Mouse (Mus musculus) MEL (cell line): ENCODE results near the gene Nrip1. TPM values are rescaled to one million over a fixed set of nuclear protein-coding genes. Genes with fewer than 3 reads are reported as not detected.

ENCODE experiments used
- DNase-seq: peaks from one replicate; pipeline ENCODE4 v3.0.0; 2011; ENCODE audit warnings: low read depth, low spot score
- H3K27ac ChIP-seq: 2 replicates; pipeline ENCODE4 v1.5.1; 2012; ENCODE audit warnings: low read depth, mild to moderate bottlenecking, control low read depth, low read length, moderate library complexity; ENCODE audit not compliant: control insufficient read depth
- H3K27me3 ChIP-seq, 2 experiments: fragments of 150-350 bp in 1 of 2; sonication (generic) in 1 of 2; 2 replicates each; pipeline ENCODE4 v1.6.1; 2012; ENCODE audit warnings: low read length in 2 of 2, mild to moderate bottlenecking in 2 of 2, improper control_type of control experiment in 1 of 2, moderate library complexity in 1 of 2; ENCODE audit not compliant: insufficient read depth in 2 of 2, control insufficient read depth in 1 of 2
- H3K36me3 ChIP-seq, 2 experiments: 2 replicates each; pipeline ENCODE4 v1.6.1; 2012 to 2014; ENCODE audit warnings: low read length in 2 of 2, improper control_type of control experiment in 1 of 2, inconsistent platforms in 1 of 2, mild to moderate bottlenecking in 1 of 2; ENCODE audit not compliant: insufficient read depth in 2 of 2, control insufficient read depth in 1 of 2
- H3K4me1 ChIP-seq, 2 experiments: fragments of 150-350 bp in 1 of 2; sonication (generic) in 1 of 2; 2 replicates each; pipeline ENCODE4 v1.6.1; 2012; ENCODE audit warnings: low read length in 2 of 2, improper control_type of control experiment in 1 of 2, mild to moderate bottlenecking in 1 of 2; ENCODE audit not compliant: insufficient read depth in 2 of 2, control insufficient read depth in 1 of 2
- H3K4me3 ChIP-seq, 2 experiments: fragments of 150-350 bp in 1 of 2; sonication (generic) in 1 of 2; 2 replicates each; pipeline ENCODE4 v1.5.1; 2012; ENCODE audit warnings: low read depth in 2 of 2, low read length in 2 of 2, mild to moderate bottlenecking in 2 of 2, moderate library complexity in 2 of 2, control low read depth in 1 of 2, improper control_type of control experiment in 1 of 2; ENCODE audit not compliant: control insufficient read depth in 1 of 2, insufficient read depth in 1 of 2
- H3K79me2 ChIP-seq: 2 replicates; pipeline ENCODE4 v1.6.1; 2012; ENCODE audit warnings: mild to moderate bottlenecking, low read length, moderate library complexity; ENCODE audit not compliant: control insufficient read depth, poor library complexity, insufficient read depth
- H3K9ac ChIP-seq: 2 replicates; pipeline ENCODE4 v1.6.1; 2012; ENCODE audit warnings: low read depth, mild to moderate bottlenecking, control low read depth, low read length, moderate library complexity; ENCODE audit not compliant: control insufficient read depth, poor library complexity, severe bottlenecking
- H3K9me3 ChIP-seq: fragments of 150-350 bp; sonication (generic); replicated peaks from 2 replicates; pipeline ENCODE4 v1.6.1; 2012; ENCODE audit warnings: mild to moderate bottlenecking, low read length, improper control_type of control experiment, moderate library complexity; ENCODE audit not compliant: insufficient read depth
- BHLHE40 ChIP-seq: IDR thresholded peaks from 2 replicates; pipeline ENCODE4 v1.6.1; 2012; ENCODE audit warnings: low read depth, mild to moderate bottlenecking, inconsistent platforms, low read length, improper control_type of control experiment, borderline replicate concordance
- CHD1 ChIP-seq: IDR thresholded peaks from 2 replicates; pipeline ENCODE4 v1.6.1; 2012; ENCODE audit warnings: low read depth, mild to moderate bottlenecking, inconsistent platforms, low read length, improper control_type of control experiment
- E2F4 ChIP-seq: IDR thresholded peaks from 2 replicates; pipeline ENCODE4 v1.6.1; 2011; ENCODE audit warnings: low read depth, low read length, improper control_type of control experiment, borderline replicate concordance
- GATA1 ChIP-seq: IDR thresholded peaks from 2 replicates; pipeline ENCODE4 v1.6.1; 2011; ENCODE audit warnings: low read depth, low read length, improper control_type of control experiment
- HCFC1 ChIP-seq: IDR thresholded peaks from 2 replicates; pipeline ENCODE4 v1.6.1; 2012; ENCODE audit warnings: low read depth, mild to moderate bottlenecking, inconsistent platforms, low read length, improper control_type of control experiment, moderate library complexity
- JUND ChIP-seq: IDR thresholded peaks from 2 replicates; pipeline ENCODE4 v1.6.1; 2011; ENCODE audit warnings: low read depth, mild to moderate bottlenecking, improper control_type of control experiment, low read length
- MAX ChIP-seq: IDR thresholded peaks from 2 replicates; pipeline ENCODE4 v1.6.1; 2011; ENCODE audit warnings: low read length, improper control_type of control experiment
- MAZ ChIP-seq: IDR thresholded peaks from 2 replicates; pipeline ENCODE4 v1.6.1; 2012; ENCODE audit warnings: low read depth, mild to moderate bottlenecking, inconsistent platforms, low read length, improper control_type of control experiment
- MEF2A ChIP-seq: IDR thresholded peaks from 2 replicates; pipeline ENCODE4 v1.6.1; 2014; ENCODE audit warnings: low read depth, mild to moderate bottlenecking, inconsistent platforms, low read length, improper control_type of control experiment; ENCODE audit not compliant: poor library complexity, insufficient replicate concordance, severe bottlenecking; ENCODE audit errors: extremely low read depth
- MYC ChIP-seq: IDR thresholded peaks from 2 replicates; pipeline ENCODE4 v1.6.1; 2011; ENCODE audit warnings: low read depth, mild to moderate bottlenecking, low read length, improper control_type of control experiment, moderate library complexity
- NELFE ChIP-seq: IDR thresholded peaks from 2 replicates; pipeline ENCODE4 v1.6.1; 2011; ENCODE audit warnings: low read depth, low read length, improper control_type of control experiment
- NRF1 ChIP-seq: IDR thresholded peaks from 2 replicates; pipeline ENCODE4 v1.6.1; 2014; ENCODE audit warnings: low read depth, mild to moderate bottlenecking, inconsistent platforms, low read length, improper control_type of control experiment, moderate library complexity; ENCODE audit not compliant: poor library complexity, insufficient read depth, severe bottlenecking
- POLR2A ChIP-seq, 2 experiments: IDR thresholded peaks; 2 replicates each; pipeline ENCODE4 v1.6.1; 2011 to 2012; ENCODE audit warnings: low read length in 2 of 2, mild to moderate bottlenecking in 2 of 2, control low read depth in 1 of 2, improper control_type of control experiment in 1 of 2, low read depth in 1 of 2, moderate library complexity in 1 of 2; ENCODE audit not compliant: control insufficient read depth in 1 of 2, insufficient read depth in 1 of 2, poor library complexity in 1 of 2
- POLR2AphosphoS2 ChIP-seq: IDR thresholded peaks from 2 replicates; pipeline ENCODE4 v1.6.1; 2011; ENCODE audit warnings: low read length, improper control_type of control experiment
- POLR2AphosphoS5 ChIP-seq: IDR thresholded peaks from 2 replicates; pipeline ENCODE4 v1.6.1; 2012; ENCODE audit warnings: low read depth, borderline replicate concordance, mild to moderate bottlenecking, inconsistent platforms, low read length, moderate library complexity, mixed read lengths
- RAD21 ChIP-seq: IDR thresholded peaks from 2 replicates; pipeline ENCODE4 v1.6.1; 2011; ENCODE audit warnings: mild to moderate bottlenecking, low read depth, low read length, improper control_type of control experiment
- RCOR1 ChIP-seq: IDR thresholded peaks from 2 replicates; pipeline ENCODE4 v1.6.1; 2012; ENCODE audit warnings: low read depth, mild to moderate bottlenecking, inconsistent platforms, low read length, improper control_type of control experiment
- SMC3 ChIP-seq: IDR thresholded peaks from 2 replicates; pipeline ENCODE4 v1.6.1; 2011; ENCODE audit warnings: low read depth, low read length, improper control_type of control experiment
- TAL1 ChIP-seq: IDR thresholded peaks from 2 replicates; pipeline ENCODE4 v1.6.1; 2012; ENCODE audit warnings: mild to moderate bottlenecking, inconsistent platforms, low read length, moderate library complexity, mixed read lengths
- TBP ChIP-seq: IDR thresholded peaks from 2 replicates; pipeline ENCODE4 v1.8.0; 2011; ENCODE audit warnings: low read depth, low read length, improper control_type of control experiment
- TCF12 ChIP-seq: IDR thresholded peaks from 2 replicates; pipeline ENCODE4 v1.6.1; 2014; ENCODE audit warnings: low read depth, mild to moderate bottlenecking, inconsistent platforms, low read length, improper control_type of control experiment, moderate library complexity
- UBTF ChIP-seq: IDR thresholded peaks from 2 replicates; pipeline ENCODE4 v1.6.1; 2012; ENCODE audit warnings: low read depth, mild to moderate bottlenecking, inconsistent platforms, low read length, improper control_type of control experiment, moderate library complexity, borderline replicate concordance; ENCODE audit not compliant: insufficient read depth
- USF1 ChIP-seq: IDR thresholded peaks from 2 replicates; pipeline ENCODE4 v1.6.1; 2014; ENCODE audit warnings: low read depth, mild to moderate bottlenecking, inconsistent platforms, low read length, improper control_type of control experiment, moderate library complexity
- ZC3H11A ChIP-seq: IDR thresholded peaks from 2 replicates; pipeline ENCODE4 v1.6.1; 2012; ENCODE audit warnings: low read depth, mild to moderate bottlenecking, inconsistent platforms, low read length, improper control_type of control experiment
- ZKSCAN1 ChIP-seq: IDR thresholded peaks from 2 replicates; pipeline ENCODE4 v1.6.1; 2012; ENCODE audit warnings: low read depth, mild to moderate bottlenecking, inconsistent platforms, low read length, improper control_type of control experiment, moderate library complexity
- ZMIZ1 ChIP-seq: IDR thresholded peaks from 2 replicates; pipeline ENCODE4 v1.6.1; 2012; ENCODE audit warnings: low read depth, mild to moderate bottlenecking, inconsistent platforms, low read length, improper control_type of control experiment, moderate library complexity
- ZNF384 ChIP-seq: IDR thresholded peaks from 2 replicates; pipeline ENCODE4 v1.6.1; 2012; ENCODE audit warnings: low read depth, mild to moderate bottlenecking, inconsistent platforms, low read length, improper control_type of control experiment
- polyA plus RNA-seq, 2 experiments: library from polyadenylated mRNA; stranded (reverse) in 1 of 2; unstranded in 1 of 2; fragments of >175 nt in 1 of 2; fragments of >200 nt in 1 of 2; gene quantifications; 2 replicates each; pipeline versions ENCODE4 v1.2.1 to v1.2.4; 2012; ENCODE audit warnings: low replicate concordance in 2 of 2, low read depth in 1 of 2; ENCODE audit not compliant: insufficient read length in 2 of 2, insufficient read depth in 1 of 2, missing spikeins in 1 of 2
- total RNA-seq: library from RNA; depleted of rRNA; stranded (reverse); fragments of 300-350 nt; gene quantifications from 2 replicates; pipeline ENCODE4 v1.2.3, GENCODE M21; 2012

Gene Nrip1
- total and polyA plus RNA-seq, 3 experiments = 13.6 to 42.6 (median 21.1) TPM

DNA sequence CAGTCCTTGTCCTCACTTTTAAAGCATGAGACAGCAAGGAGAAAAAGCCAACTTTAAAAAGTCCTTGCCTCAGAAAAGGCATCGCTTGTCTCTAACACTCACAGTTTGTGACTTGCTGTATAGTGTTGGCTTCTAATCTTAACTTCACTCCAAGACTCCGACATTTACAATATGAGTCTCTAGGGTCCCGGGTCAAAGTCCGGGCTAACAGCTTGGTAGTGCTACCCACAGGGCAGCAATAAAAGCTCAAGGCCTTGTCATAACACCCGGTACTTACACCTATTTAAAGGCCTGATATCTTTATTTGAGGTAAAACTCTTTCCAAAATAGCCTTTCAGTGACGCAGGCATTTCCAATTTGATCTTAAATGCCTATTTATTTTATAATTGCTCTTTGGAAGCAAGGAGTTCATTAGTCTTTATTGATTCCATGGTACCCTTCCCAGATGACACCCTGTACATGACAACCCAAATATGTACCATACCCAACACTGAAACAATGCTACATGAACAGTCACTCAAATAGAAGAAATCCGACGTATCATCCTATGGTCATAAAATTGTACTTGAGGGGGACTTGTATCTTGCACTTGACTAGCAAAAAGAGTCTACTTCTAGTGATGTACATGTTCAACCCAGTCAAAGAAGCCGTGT, 41.9 kb upstream of the Nrip1 start:
- TF ChIP-seq POLR2AphosphoS5 (no peak), MAX (no peak), MYC (no peak), ZNF384 (no peak), TBP (no peak), MAZ (no peak), TCF12 (no peak), HCFC1 (no peak), NELFE (no peak), ZC3H11A (no peak), POLR2AphosphoS2 (no peak), RCOR1 (no peak)
- no peak for DNase-seq
- H3K27ac ChIP-seq = no peak overlapping the region
- H3K4me3 ChIP-seq = no peak overlapping the region
- no peaks in the 10 kb centered on the region for H3K27me3 ChIP-seq
- no peaks in the 10 kb centered on the region for H3K36me3 ChIP-seq
- no peaks in the 10 kb centered on the region for H3K4me1 ChIP-seq
- no peaks in the 10 kb centered on the region for H3K9me3 ChIP-seq
- H3K9ac ChIP-seq = no peak overlapping the region
- no peaks in the 10 kb centered on the region for H3K79me2 ChIP-seq

DNA sequence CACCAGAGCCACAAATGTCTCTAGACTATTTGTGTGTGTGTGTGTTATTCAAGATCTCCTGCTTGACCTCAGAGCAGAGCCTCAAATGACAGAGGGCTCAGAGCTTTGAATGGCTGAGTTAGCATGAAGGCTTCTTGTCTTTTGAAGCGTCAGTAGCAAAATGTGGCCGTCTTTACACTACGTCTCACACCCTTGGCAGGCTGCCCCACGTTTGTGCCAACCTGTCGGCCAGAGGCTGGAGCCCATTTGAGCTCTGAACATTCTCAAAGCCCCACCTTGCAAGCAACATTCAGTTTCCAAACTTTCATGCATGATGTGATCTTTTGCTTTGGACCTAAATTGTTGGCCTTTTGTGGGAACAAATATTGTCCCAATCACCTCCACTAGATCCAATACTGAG, 40.9 kb upstream of the Nrip1 start:
- Histone ChIP-seq H3K27ac (no peak overlapping the region), H3K9me3 (no peaks in the 10 kb centered on the region), H3K79me2 (no peaks in the 10 kb centered on the region), H3K27me3 (no peaks in the 10 kb centered on the region), H3K4me1 (no peaks in the 10 kb centered on the region), H3K4me3 (no peak overlapping the region), H3K36me3 (no peaks in the 10 kb centered on the region), H3K9ac (no peak overlapping the region)
- no peak for DNase-seq
- no peak for TF ChIP-seq TAL1
- no peak for TF ChIP-seq HCFC1
- TF ChIP-seq POLR2AphosphoS5 = no peak
- no peak for TF ChIP-seq GATA1
- no peak for TF ChIP-seq SMC3
- no peak for TF ChIP-seq JUND
- TF ChIP-seq MYC = no peak
- TF ChIP-seq E2F4 = no peak
- TF ChIP-seq CHD1 = no peak
- no peak for TF ChIP-seq ZMIZ1
- no peak for TF ChIP-seq UBTF
- no peak for TF ChIP-seq USF1
- no peak for TF ChIP-seq ZKSCAN1
- TF ChIP-seq NRF1 = no peak
- no peak for TF ChIP-seq ZNF384
- no peak for TF ChIP-seq BHLHE40
- TF ChIP-seq POLR2A (IDR thresholded peaks at IDR 0.05; ENCODE audit: control insufficient read depth in 1 of 2, insufficient read depth in 1 of 2, low read depth in 1 of 2, low read length in 2 of 2, poor library complexity in 1 of 2) = no peak
- TF ChIP-seq MEF2A = no peak
- TF ChIP-seq RCOR1 = no peak
- TF ChIP-seq RAD21 = no peak
